Mouse (Mus musculus): Measurements from ENCODE around the gene Pafah1b1. TPM values are rescaled to one million over a fixed set of nuclear protein-coding genes. Genes with fewer than 3 reads are reported as not detected.
A peak's percentile ranks its signal among the peaks of the same experiment; 100 is the strongest.

The Pafah1b1 gene
- polyA plus RNA-seq, 1 experiment from 2014 or later, result 46.0 TPM

DNA sequence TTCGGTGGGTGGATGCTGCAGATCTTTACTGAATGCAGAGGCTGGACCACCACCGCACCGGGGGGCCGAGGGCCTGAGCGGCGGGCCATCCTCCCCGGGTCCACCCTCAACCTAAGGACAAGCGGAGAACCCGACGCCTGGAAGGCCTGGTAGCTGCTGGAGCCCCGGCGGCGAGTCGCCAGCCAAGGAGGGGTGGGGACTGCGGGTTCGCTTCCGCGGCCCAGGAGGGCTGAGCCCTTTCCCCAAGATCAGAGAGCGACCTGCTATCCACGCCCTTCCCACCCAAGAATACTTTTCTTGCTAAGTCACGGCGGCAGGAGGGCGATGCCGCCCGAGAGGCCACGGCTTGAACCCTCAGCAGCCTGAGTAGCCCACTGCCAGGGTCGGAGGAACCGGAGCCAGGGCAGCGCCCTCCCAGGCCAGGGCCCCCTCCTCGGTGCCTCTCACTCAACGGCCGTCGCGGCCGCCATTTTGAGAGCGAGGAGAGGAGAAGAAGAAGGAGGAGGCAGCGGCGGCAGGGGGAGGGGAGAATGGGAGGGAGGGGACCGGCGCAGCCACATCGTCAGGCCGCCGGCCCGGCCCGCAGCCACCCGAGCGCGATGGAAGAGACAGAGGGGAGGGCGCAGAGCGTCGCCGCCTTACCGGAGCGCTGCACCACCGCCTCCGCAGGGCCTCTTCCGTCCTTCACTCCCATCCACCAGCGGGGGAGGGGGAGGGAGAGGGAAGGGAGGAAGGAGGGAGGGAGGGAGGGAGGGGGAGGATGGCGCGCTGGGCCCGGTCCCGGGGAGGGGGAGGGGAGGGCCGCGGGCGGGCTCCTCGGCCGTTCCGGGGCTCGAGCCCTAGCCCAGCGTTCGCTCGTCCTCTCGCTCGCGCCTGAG lies 874 bp downstream of the Pafah1b1 start:
- under 1% methylated on average over 49 of the region's 75 CpGs for WGBS
- peaks cover 21% of the 10 kb centered on the region for H3K4me1 ChIP-seq (ENCODE audit: control insufficient read depth, insufficient read depth, low read depth, low read length)
- no peaks in the 10 kb centered on the region for H3K9me3 ChIP-seq (ENCODE audit: control insufficient read depth, low read length)

DNA sequence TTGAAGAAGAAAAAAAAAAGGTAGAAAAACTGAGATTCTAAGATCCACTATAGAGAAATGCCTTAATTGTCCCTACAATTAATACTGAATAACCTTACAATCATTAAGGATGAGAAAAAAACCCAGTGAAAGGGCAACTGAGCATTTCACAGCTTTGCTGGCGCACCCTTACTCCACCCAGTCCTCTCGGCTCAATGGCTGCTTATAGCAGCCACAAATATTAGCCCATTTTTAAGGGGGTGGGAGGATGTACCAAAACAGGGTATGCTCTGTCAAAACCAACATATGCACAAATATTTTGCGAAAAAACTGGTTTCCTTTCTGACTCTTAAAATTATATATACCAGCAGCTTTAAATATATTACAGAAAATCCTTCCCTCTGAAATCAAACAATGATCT lies 2.5 kb downstream of the Pafah1b1 start:
- peak overlapping the region; percentile 44 for H3K4me3 ChIP-seq (ENCODE audit: low read length)
- ATAC-seq, result no peak

More for the DNA sequence above, 874 bp downstream of the Pafah1b1 start:
- Histone ChIP-seq H3K4me2 (ENCODE audit: low read length) (peak overlapping the region; percentile 82), H3K36me3 (ENCODE audit: control insufficient read depth, insufficient read depth, low read length) (no peaks in the 10 kb centered on the region), H3K27ac (ENCODE audit: low read depth, low read length) (peak overlapping the region; percentile 100), H3K27me3 (replicated peaks; ENCODE audit: control insufficient read depth, insufficient read depth, low read length) (no peaks in the 10 kb centered on the region), H3K9ac (ENCODE audit: low read depth, low read length) (peak overlapping the region; percentile 99), H3K4me3 (ENCODE audit: low read length) (peak overlapping the region; percentile 96)
- peak; percentile 83 for ATAC-seq

DNA sequence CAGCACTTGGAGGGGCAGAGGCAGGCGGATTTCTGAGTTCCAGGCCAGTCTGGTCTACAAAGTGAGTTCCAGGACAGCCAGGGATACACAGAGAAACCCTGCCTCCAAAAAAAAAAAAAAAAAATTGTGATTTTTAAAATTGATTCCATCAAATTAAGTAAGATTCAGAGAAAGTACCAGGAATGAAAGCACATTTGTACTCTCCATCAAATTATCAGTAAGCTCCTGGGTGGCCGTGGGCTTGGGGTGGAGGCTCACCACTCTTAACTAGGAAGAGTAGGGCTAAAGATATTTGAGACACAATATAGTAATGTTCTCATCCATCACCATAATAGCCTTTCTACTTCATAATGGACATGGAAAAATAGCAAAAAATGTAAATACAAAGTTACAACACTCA lies 3.3 kb downstream of the Pafah1b1 start:
- Histone ChIP-seq H3K9me3 (ENCODE audit: control insufficient read depth, low read length) (no peaks in the 10 kb centered on the region), H3K4me3 (ENCODE audit: low read length) (no peak overlapping the region), H3K4me2 (ENCODE audit: low read length) (peak overlapping the region; percentile 48), H3K36me3 (ENCODE audit: control insufficient read depth, insufficient read depth, low read length) (no peaks in the 10 kb centered on the region), H3K27ac (ENCODE audit: low read depth, low read length) (no peak overlapping the region), H3K4me1 (ENCODE audit: control insufficient read depth, insufficient read depth, low read depth, low read length) (peaks cover 21% of the 10 kb centered on the region), H3K27me3 (replicated peaks; ENCODE audit: control insufficient read depth, insufficient read depth, low read length) (no peaks in the 10 kb centered on the region), H3K9ac (ENCODE audit: low read depth, low read length) (no peak overlapping the region)
- WGBS, result 60% methylated on average over 2 of the region's 2 CpGs
- ATAC-seq, result no peak

More for the DNA sequence above, 2.5 kb downstream of the Pafah1b1 start:
- Histone ChIP-seq H3K27ac (ENCODE audit: low read depth, low read length) (no peak overlapping the region), H3K9ac (ENCODE audit: low read depth, low read length) (peak overlapping the region; percentile 44), H3K9me3 (ENCODE audit: control insufficient read depth, low read length) (no peaks in the 10 kb centered on the region), H3K4me2 (ENCODE audit: low read length) (peak overlapping the region; percentile 82), H3K4me1 (ENCODE audit: control insufficient read depth, insufficient read depth, low read depth, low read length) (peaks cover 21% of the 10 kb centered on the region), H3K36me3 (ENCODE audit: control insufficient read depth, insufficient read depth, low read length) (no peaks in the 10 kb centered on the region), H3K27me3 (replicated peaks; ENCODE audit: control insufficient read depth, insufficient read depth, low read length) (no peaks in the 10 kb centered on the region)
- WGBS, result 29% methylated on average over 3 of the region's 3 CpGs

DNA sequence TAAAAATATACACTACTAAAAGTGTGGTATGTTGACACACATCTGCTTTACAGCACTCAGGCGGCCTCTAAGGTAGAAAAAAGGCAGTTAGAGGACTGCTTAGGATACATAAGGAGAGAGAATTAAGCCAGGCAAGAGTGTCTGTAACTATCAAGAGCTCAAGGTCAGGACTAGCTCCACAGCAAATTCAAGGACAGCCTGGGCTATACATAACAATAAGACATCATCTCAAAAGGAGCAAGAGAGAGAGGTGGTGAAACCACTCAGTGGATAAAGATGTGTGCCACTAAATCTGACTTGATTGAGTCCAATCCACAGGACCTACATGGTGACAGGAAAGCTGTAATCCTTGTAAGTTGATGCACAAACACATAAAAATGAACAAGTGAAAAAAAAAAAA lies 3.8 kb downstream of the Pafah1b1 start:
- no peaks in the 10 kb centered on the region for H3K9me3 ChIP-seq (ENCODE audit: control insufficient read depth, low read length)
- peak overlapping the region; percentile 43 for H3K4me2 ChIP-seq (ENCODE audit: low read length)
- H3K27me3 ChIP-seq (replicated peaks; ENCODE audit: control insufficient read depth, insufficient read depth, low read length), result no peaks in the 10 kb centered on the region
- no peak overlapping the region for H3K9ac ChIP-seq (ENCODE audit: low read depth, low read length)
- WGBS, result 75% methylated on average over 1 of the region's 1 CpGs
- peaks cover 21% of the 10 kb centered on the region for H3K4me1 ChIP-seq (ENCODE audit: control insufficient read depth, insufficient read depth, low read depth, low read length)
- no peak overlapping the region for H3K27ac ChIP-seq (ENCODE audit: low read depth, low read length)
- no peak for ATAC-seq
- H3K4me3 ChIP-seq (ENCODE audit: low read length), result no peak overlapping the region; the same call in 1 of the 2 replicates
- no peaks in the 10 kb centered on the region for H3K36me3 ChIP-seq (ENCODE audit: control insufficient read depth, insufficient read depth, low read length)

DNA sequence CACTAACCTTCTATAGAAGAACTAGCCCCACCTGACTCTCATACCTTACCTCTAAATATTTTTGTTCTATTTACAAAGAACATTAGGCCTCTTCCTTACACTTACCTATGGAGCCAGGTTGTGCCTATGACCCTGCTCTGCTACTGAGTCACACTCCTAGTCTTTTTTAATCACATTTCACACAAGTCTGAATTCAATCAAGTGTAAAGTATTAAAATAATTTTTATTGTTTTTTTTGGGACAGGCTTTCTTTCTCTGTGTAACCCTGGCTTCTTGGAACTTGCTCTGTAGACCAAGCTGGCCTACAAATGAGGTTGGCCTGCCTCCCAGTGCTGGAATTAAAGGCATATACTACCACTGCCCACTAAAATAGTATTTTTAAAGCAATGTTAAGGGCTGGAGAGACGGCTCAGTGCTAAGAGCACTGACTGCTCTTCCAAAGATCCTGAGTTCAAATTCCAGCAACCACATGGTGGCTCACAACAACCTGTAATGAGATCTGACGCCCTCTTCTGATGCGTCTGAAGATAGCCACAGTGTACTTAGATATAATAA lies 8.4 kb downstream of the Pafah1b1 start:
- H3K36me3 ChIP-seq (ENCODE audit: control insufficient read depth, insufficient read depth, low read length), result no peaks in the 10 kb centered on the region
- H3K4me3 ChIP-seq (ENCODE audit: low read length), result no peak overlapping the region
- WGBS, result 87% methylated on average over 3 of the region's 3 CpGs
- H3K9ac ChIP-seq (ENCODE audit: low read depth, low read length), result no peak overlapping the region
- H3K27ac ChIP-seq (ENCODE audit: low read depth, low read length), result no peak overlapping the region
- no peaks in the 10 kb centered on the region for H3K27me3 ChIP-seq (replicated peaks; ENCODE audit: control insufficient read depth, insufficient read depth, low read length)
- no peak overlapping the region for H3K4me2 ChIP-seq (ENCODE audit: low read length)
- ATAC-seq, result peak; percentile 55; the same call in 1 of the 2 replicates
- no peaks in the 10 kb centered on the region for H3K9me3 ChIP-seq (ENCODE audit: control insufficient read depth, low read length)
- peaks cover 11% of the 10 kb centered on the region for H3K4me1 ChIP-seq (ENCODE audit: control insufficient read depth, insufficient read depth, low read depth, low read length)

DNA sequence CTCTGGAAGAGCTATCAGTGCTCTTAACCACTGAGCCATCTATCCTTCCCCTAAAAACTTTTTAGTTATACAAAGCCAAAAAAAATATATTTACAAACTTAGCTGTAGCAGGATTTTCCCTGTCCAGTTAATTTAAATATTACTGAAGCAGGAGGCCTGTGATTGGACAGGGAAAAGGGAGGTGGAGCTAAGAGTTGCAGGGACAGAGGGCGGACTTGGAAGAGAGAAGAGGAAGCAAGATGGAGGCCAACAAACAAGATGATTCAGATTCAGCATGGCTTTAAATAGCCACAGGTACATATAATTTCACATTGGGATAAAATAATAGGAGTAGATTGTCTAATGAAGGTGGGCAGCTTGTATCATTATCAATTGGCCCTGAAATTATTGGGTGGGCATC lies 13.8 kb downstream of the Pafah1b1 start:
- ATAC-seq, result no peak
- Histone ChIP-seq H3K36me3 (ENCODE audit: control insufficient read depth, insufficient read depth, low read length) (no peaks in the 10 kb centered on the region), H3K9ac (ENCODE audit: low read depth, low read length) (no peak overlapping the region), H3K4me3 (ENCODE audit: low read length) (no peak overlapping the region), H3K4me1 (ENCODE audit: control insufficient read depth, insufficient read depth, low read depth, low read length) (no peaks in the 10 kb centered on the region; the same call in 1 of the 2 replicates), H3K9me3 (ENCODE audit: control insufficient read depth, low read length) (no peaks in the 10 kb centered on the region), H3K27ac (ENCODE audit: low read depth, low read length) (no peak overlapping the region), H3K4me2 (ENCODE audit: low read length) (no peak overlapping the region), H3K27me3 (replicated peaks; ENCODE audit: control insufficient read depth, insufficient read depth, low read length) (no peaks in the 10 kb centered on the region)
- WGBS, result 97% methylated on average over 1 of the region's 1 CpGs

DNA sequence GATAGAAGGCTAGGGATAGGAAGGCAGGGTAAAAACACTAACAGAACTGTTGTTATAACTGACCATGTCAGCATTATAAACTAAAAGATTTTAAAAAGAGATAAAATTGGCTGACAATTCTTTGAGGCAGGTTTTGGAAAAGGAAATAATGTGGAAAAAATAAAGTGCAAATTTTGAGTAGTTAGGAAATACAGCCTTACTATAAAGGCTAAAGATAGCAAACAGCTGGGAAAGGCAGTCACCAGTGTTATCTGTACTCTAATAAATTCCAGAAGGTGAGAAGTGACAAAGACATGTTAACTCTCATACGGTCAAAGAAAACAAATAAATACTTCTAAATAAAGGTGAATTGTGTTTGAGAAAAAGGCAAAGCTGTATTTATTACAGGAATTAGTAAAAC lies 15.7 kb downstream of the Pafah1b1 start:
- Histone ChIP-seq H3K9ac (ENCODE audit: low read depth, low read length) (no peak overlapping the region), H3K9me3 (ENCODE audit: control insufficient read depth, low read length) (no peaks in the 10 kb centered on the region), H3K4me1 (ENCODE audit: control insufficient read depth, insufficient read depth, low read depth, low read length) (no peaks in the 10 kb centered on the region; the same call in 1 of the 2 replicates), H3K4me2 (ENCODE audit: low read length) (no peak overlapping the region), H3K36me3 (ENCODE audit: control insufficient read depth, insufficient read depth, low read length) (no peaks in the 10 kb centered on the region), H3K4me3 (ENCODE audit: low read length) (no peak overlapping the region), H3K27me3 (replicated peaks; ENCODE audit: control insufficient read depth, insufficient read depth, low read length) (no peaks in the 10 kb centered on the region), H3K27ac (ENCODE audit: low read depth, low read length) (no peak overlapping the region)
- ATAC-seq, result no peak
- WGBS, result 90% methylated on average over 1 of the region's 1 CpGs

DNA sequence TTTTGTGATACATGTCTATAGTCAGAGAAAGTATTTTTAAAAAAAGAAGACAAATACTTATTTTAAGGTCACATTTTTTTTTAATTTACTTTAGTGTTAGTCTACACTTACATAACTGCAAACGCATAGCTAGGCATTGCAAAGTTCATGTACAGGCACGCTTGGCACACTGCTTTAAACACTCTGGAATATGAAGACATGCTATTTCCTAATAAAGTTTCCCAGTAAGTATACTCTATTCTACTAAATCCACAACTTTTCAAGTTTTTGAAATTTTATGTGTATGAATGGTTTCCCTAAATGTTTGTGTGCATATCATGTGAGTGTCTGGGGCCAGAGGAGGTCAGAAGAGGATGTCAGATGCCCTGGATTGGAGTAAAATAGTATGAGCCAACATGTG lies 20.4 kb downstream of the Pafah1b1 start:
- H3K4me3 ChIP-seq (ENCODE audit: low read length), result no peak overlapping the region
- no peak overlapping the region for H3K4me2 ChIP-seq (ENCODE audit: low read length)
- H3K27me3 ChIP-seq (replicated peaks; ENCODE audit: control insufficient read depth, insufficient read depth, low read length), result no peaks in the 10 kb centered on the region
- WGBS, result 100% methylated on average over 2 of the region's 2 CpGs
- H3K9ac ChIP-seq (ENCODE audit: low read depth, low read length), result no peak overlapping the region
- H3K9me3 ChIP-seq (ENCODE audit: control insufficient read depth, low read length), result no peaks in the 10 kb centered on the region
- no peak overlapping the region for H3K27ac ChIP-seq (ENCODE audit: low read depth, low read length)
- ATAC-seq, result no peak
- H3K4me1 ChIP-seq (ENCODE audit: control insufficient read depth, insufficient read depth, low read depth, low read length), result no peaks in the 10 kb centered on the region
- no peaks in the 10 kb centered on the region for H3K36me3 ChIP-seq (ENCODE audit: control insufficient read depth, insufficient read depth, low read length)

DNA sequence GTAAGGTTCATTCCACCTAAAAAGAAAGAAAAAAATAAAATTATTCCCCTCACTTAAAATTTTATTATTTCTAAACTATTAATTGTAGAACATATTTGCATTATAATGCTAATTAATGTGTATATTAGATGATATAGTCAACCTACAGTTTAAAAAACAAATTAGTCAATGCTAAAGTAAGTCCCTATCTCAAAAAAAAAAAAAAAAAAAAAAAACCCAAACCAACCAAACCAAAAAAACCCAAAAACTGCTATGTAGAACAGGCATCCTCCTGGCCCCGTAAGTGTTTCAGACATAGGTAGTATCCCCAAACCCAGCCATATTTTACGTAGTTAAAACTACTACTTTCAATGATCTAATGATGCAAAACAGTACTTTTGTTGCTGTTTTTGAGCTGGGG lies 25.0 kb downstream of the Pafah1b1 start:
- no peaks in the 10 kb centered on the region for H3K27me3 ChIP-seq (replicated peaks; ENCODE audit: control insufficient read depth, insufficient read depth, low read length)
- no peaks in the 10 kb centered on the region for H3K9me3 ChIP-seq (ENCODE audit: control insufficient read depth, low read length)
- no peak overlapping the region for H3K9ac ChIP-seq (ENCODE audit: low read depth, low read length)
- peaks cover 8% of the 10 kb centered on the region; the same call in 1 of the 2 replicates for H3K36me3 ChIP-seq (ENCODE audit: control insufficient read depth, insufficient read depth, low read length)
- no peak overlapping the region for H3K4me3 ChIP-seq (ENCODE audit: low read length)
- ATAC-seq, result no peak
- H3K4me2 ChIP-seq (ENCODE audit: low read length), result no peak overlapping the region
- 100% methylated on average over 2 of the region's 2 CpGs for whole genome bisulfite sequencing
- no peaks in the 10 kb centered on the region for H3K4me1 ChIP-seq (ENCODE audit: control insufficient read depth, insufficient read depth, low read depth, low read length)
- no peak overlapping the region for H3K27ac ChIP-seq (ENCODE audit: low read depth, low read length)

Data from hindbrain, embryonic 16.5 days (tissue).